Mouse (Mus musculus) lung, postnatal 0 days (tissue): ENCODE measurements around the gene Catsperd. TPM values are rescaled to one million over a fixed set of nuclear protein-coding genes. Genes with fewer than 3 reads are reported as not detected.

Experiments
- ATAC-seq: fragments of 200-750 bp; cut with Nextera tagmentation; 2 replicates; pipeline ENCODE4 v1.8.0; 2017; ENCODE audit warnings: moderate library complexity
- DNase-seq: peaks from one replicate; pipeline ENCODE4 v3.0.0-alpha.2; 2016; ENCODE audit warnings: low spot score
- H3K27ac ChIP-seq: fragments of 300-500 bp; sonication (generic); 2 replicates; pipeline ENCODE4 v1.5.1; 2014; ENCODE audit warnings: antibody characterized with exemption, mild to moderate bottlenecking, low read length, mixed read lengths
- H3K27me3 ChIP-seq: fragments of 300-500 bp; sonication (generic); replicated peaks from 2 replicates; pipeline ENCODE4 v1.6.1; 2014; ENCODE audit warnings: low read length, mixed read lengths; ENCODE audit not compliant: insufficient read depth
- H3K36me3 ChIP-seq: fragments of 300-500 bp; sonication (generic); 2 replicates; pipeline ENCODE4 v1.6.1; 2014; ENCODE audit warnings: low read length, mixed read lengths; ENCODE audit not compliant: insufficient read depth
- H3K4me1 ChIP-seq: fragments of 300-500 bp; sonication (generic); 2 replicates; pipeline ENCODE4 v1.6.1; 2014; ENCODE audit warnings: antibody characterized with exemption, low read depth, low read length, mixed read lengths; ENCODE audit not compliant: insufficient read depth
- H3K4me2 ChIP-seq: fragments of 300-500 bp; sonication (generic); replicated peaks from 2 replicates; pipeline ENCODE4 v1.6.1; 2014; ENCODE audit warnings: low read depth, mild to moderate bottlenecking, low read length, moderate library complexity, mixed read lengths
- H3K4me3 ChIP-seq: fragments of 300-500 bp; sonication (generic); 2 replicates; pipeline ENCODE4 v1.5.1; 2014; ENCODE audit warnings: low read depth, low read length
- H3K9ac ChIP-seq: fragments of 300-500 bp; sonication (generic); replicated peaks from 2 replicates; pipeline ENCODE4 v1.6.1; 2014; ENCODE audit warnings: low read depth, mild to moderate bottlenecking
- H3K9me3 ChIP-seq: fragments of 300-500 bp; sonication (generic); 2 replicates; pipeline ENCODE4 v1.6.1; 2016; ENCODE audit warnings: low read length, mixed read lengths
- CTCF ChIP-seq: IDR thresholded peaks from 2 replicates; pipeline ENCODE4 v1.5.1; 2016; ENCODE audit warnings: antibody characterized with exemption, mild to moderate bottlenecking
- EP300 ChIP-seq: IDR thresholded peaks from 2 replicates; pipeline ENCODE4 v1.6.1; 2016; ENCODE audit warnings: antibody characterized with exemption, mild to moderate bottlenecking, control low read depth
- WGBS: fragments of 180-500 bp; shearing (Covaris S2); extraction: QIAGEN DNeasy Blood & Tissue Kit; methylation state at CpG from one replicate; pipeline ENCODE4 v1.1.7; 2014; 5-methylcytosine and 5-hydroxymethylcytosine counted together
- polyA plus RNA-seq: library from polyadenylated mRNA; unstranded; fragments of >200 nt; fragmentation: Nextera tagmentation; extraction: Ambion mirVana; gene quantifications from 2 replicates; pipeline ENCODE4 v1.2.1, GENCODE M21; 2015

The Catsperd gene
- polyA plus RNA-seq, 1 experiment from 2014 or later: 0.12 TPM

GRCm38 (mm10) chr17:56651801-56652200 lies 23.9 kb downstream of the Catsperd start:
- H3K9me3 ChIP-seq: no peaks in the 10 kb centered on the region
- H3K27me3 ChIP-seq: no peaks in the 10 kb centered on the region
- no peak overlapping the region for H3K9ac ChIP-seq
- H3K36me3 ChIP-seq: no peaks in the 10 kb centered on the region
- no peak overlapping the region for H3K4me2 ChIP-seq
- ATAC-seq: peak; percentile 65
- H3K4me1 ChIP-seq: no peaks in the 10 kb centered on the region
- H3K27ac ChIP-seq: no peak overlapping the region
- 20% methylated on average over 10 of the region's 10 CpGs for WGBS
- TF ChIP-seq CTCF: no peak
- peak; percentile 62 for DNase-seq
- no peak overlapping the region for H3K4me3 ChIP-seq

- TF ChIP-seq EP300 (no peak), CTCF (no peak)
- no peak overlapping the region for H3K9ac ChIP-seq
- no peak overlapping the region for H3K4me2 ChIP-seq
- ATAC-seq: no peak
- H3K36me3 ChIP-seq: no peaks in the 10 kb centered on the region
- no peaks in the 10 kb centered on the region for H3K27me3 ChIP-seq
- no peak for DNase-seq
- H3K4me1 ChIP-seq: no peaks in the 10 kb centered on the region
- no peaks in the 10 kb centered on the region for H3K9me3 ChIP-seq
- no peak overlapping the region for H3K4me3 ChIP-seq
- WGBS: 62% methylated on average over 2 of the region's 2 CpGs
- no peak overlapping the region for H3K27ac ChIP-seq
These were observed 26.8 kb downstream of the Catsperd start for GRCm38 (mm10) chr17:56654771-56655170.

GRCm38 (mm10) chr17:56655311-56655710 lies 27.4 kb downstream of the Catsperd start:
- no peak for TF ChIP-seq EP300
- WGBS: 68% methylated on average over 3 of the region's 3 CpGs
- H3K4me3 ChIP-seq: no peak overlapping the region

GRCm38 (mm10) chr17:56656171-56656570 lies 28.2 kb downstream of the Catsperd start:
- 74% methylated on average over 6 of the region's 6 CpGs for WGBS
- Histone ChIP-seq H3K4me1 (no peaks in the 10 kb centered on the region), H3K9ac (no peak overlapping the region), H3K9me3 (no peaks in the 10 kb centered on the region), H3K4me3 (no peak overlapping the region), H3K4me2 (no peak overlapping the region), H3K27ac (no peak overlapping the region), H3K36me3 (no peaks in the 10 kb centered on the region), H3K27me3 (no peaks in the 10 kb centered on the region)
- TF ChIP-seq CTCF (no peak), EP300 (no peak)
- ATAC-seq (no peak), DNase-seq (no peak)

More at GRCm38 (mm10) chr17:56655311-56655710, 27.4 kb downstream of the Catsperd start:
- ATAC-seq (no peak), DNase-seq (no peak)
- Histone ChIP-seq H3K9ac (no peak overlapping the region), H3K4me1 (no peaks in the 10 kb centered on the region), H3K27ac (no peak overlapping the region), H3K4me2 (no peak overlapping the region), H3K27me3 (no peaks in the 10 kb centered on the region), H3K36me3 (no peaks in the 10 kb centered on the region), H3K9me3 (no peaks in the 10 kb centered on the region)

- no peak overlapping the region for H3K27ac ChIP-seq
- no peak overlapping the region for H3K4me3 ChIP-seq
- H3K9me3 ChIP-seq: no peaks in the 10 kb centered on the region
- no peak overlapping the region for H3K9ac ChIP-seq
- TF ChIP-seq CTCF: no peak
- TF ChIP-seq EP300: no peak
- peaks cover 3% of the 10 kb centered on the region for H3K4me1 ChIP-seq
- H3K36me3 ChIP-seq: no peaks in the 10 kb centered on the region
- WGBS: 26% methylated on average over 3 of the region's 3 CpGs
- H3K27me3 ChIP-seq: no peaks in the 10 kb centered on the region
- ATAC-seq (no peak), DNase-seq (peak; percentile 35)
- H3K4me2 ChIP-seq: peak overlapping the region; percentile 25; the same call in 1 of the 2 replicates
These were observed 35.7 kb downstream of the Catsperd start for GRCm38 (mm10) chr17:56663659-56664058.

GRCm38 (mm10) chr17:56664333-56664732 lies 36.4 kb downstream of the Catsperd start:
- H3K4me3 ChIP-seq: no peak overlapping the region
- no peak overlapping the region for H3K27ac ChIP-seq
- H3K4me1 ChIP-seq: peaks cover 3% of the 10 kb centered on the region
- DNase-seq: peak; percentile 60
- peak overlapping the region; percentile 25 for H3K4me2 ChIP-seq
- H3K36me3 ChIP-seq: no peaks in the 10 kb centered on the region
- H3K9me3 ChIP-seq: no peaks in the 10 kb centered on the region
- 7% methylated on average over 10 of the region's 10 CpGs for WGBS
- H3K27me3 ChIP-seq: no peaks in the 10 kb centered on the region
- TF ChIP-seq CTCF (no peak), EP300 (no peak)
- ATAC-seq: peak; percentile 60
- no peak overlapping the region for H3K9ac ChIP-seq

GRCm38 (mm10) chr17:56666384-56666783 lies 38.4 kb downstream of the Catsperd start:
- TF ChIP-seq CTCF: no peak
- no peak for TF ChIP-seq EP300
- Histone ChIP-seq H3K36me3 (no peaks in the 10 kb centered on the region), H3K27ac (no peak overlapping the region), H3K9me3 (no peaks in the 10 kb centered on the region), H3K4me1 (peaks cover 3% of the 10 kb centered on the region), H3K27me3 (no peaks in the 10 kb centered on the region), H3K9ac (no peak overlapping the region), H3K4me3 (no peak overlapping the region), H3K4me2 (no peak overlapping the region)
- 93% methylated on average over 4 of the region's 4 CpGs for WGBS
- DNase-seq (no peak), ATAC-seq (no peak)
